ENCODE assay signal across 9 mouse cellular contexts in genomic region chr10:96190168-96190987, GRCm38 (mm10).
A peak's percentile ranks its signal among the peaks of the same experiment; 100 is the strongest.
DNase-seq lines count a peak whose midpoint lies in the region.
"Had no signal": no experiment of that assay in that cellular context is flagged by ENCODE, and none has a peak within 500 bp of the region (broad histone marks: within the 10 kb centered on the region; RNA-seq: fewer than 3 reads in every experiment).

No protein-coding gene starts in this region.

- DNase-seq in embryo, embryonic 10 days (ENCODE audit: low spot score) = peak; percentile 47
- no peak for DNase-seq in embryo, embryonic 9.5 days (ENCODE audit: extremely low spot score)
- DNase-seq in right cerebral cortex, postnatal 4 days = peak; percentile 6
- no peak for DNase-seq in right cerebral cortex, postnatal 25 days
- DNase-seq in lung, postnatal 14 days = peak; percentile 40
- DNase-seq in yolk sac, embryonic 10.5 days (ENCODE audit: low spot score) = no peak
- DNase-seq in thymus, postnatal 10 days (ENCODE audit: low spot score in 2 of 2) = no peak
- no peak for DNase-seq in urinary bladder, postnatal 25 days (ENCODE audit: low spot score)
- DNase-seq: B cell, adult 2 months had no signal

Comparison
In these comparisons a context has a peak if more than half of its experiments do, and no peak if none do; other contexts are left out.
1. DNase-seq: peak in embryo, embryonic 10 days (single experiment), right cerebral cortex, postnatal 4 days (single experiment) and lung, postnatal 14 days (single experiment); none in embryo, embryonic 9.5 days (single experiment), right cerebral cortex, postnatal 25 days (single experiment), yolk sac, embryonic 10.5 days (single experiment), thymus, postnatal 10 days (0 of 2) and urinary bladder, postnatal 25 days (single experiment).